Mouse (Mus musculus): ENCODE measurements around the gene Cbs. TPM values are rescaled to one million over a fixed set of nuclear protein-coding genes. Genes with fewer than 3 reads are reported as not detected.

Cbs gene
- polyA plus RNA-seq, 1 experiment: 5.4 TPM

GRCm38 (mm10) chr17:31660661-31661250, 23.7 kb upstream of the Cbs start:
- TF ChIP-seq CTCF (IDR thresholded peaks at IDR 0.05; ENCODE audit: borderline replicate concordance, extremely low read depth, insufficient read depth, insufficient read length) (no peak), POLR2A (IDR thresholded peaks at IDR 0.05; ENCODE audit: borderline replicate concordance, extremely low read depth, insufficient read depth, insufficient read length, poor library complexity, severe bottlenecking) (no peak)
- DNase-seq (ENCODE audit: low read depth): peak; percentile 65

GRCm38 (mm10) chr17:31658468-31659185, 21.6 kb upstream of the Cbs start, which contains the start of gene U2af1:
U2af1 (minus strand) TSS chr17:31658892.
- TF ChIP-seq POLR2A (IDR thresholded peaks at IDR 0.05; ENCODE audit: borderline replicate concordance, extremely low read depth, insufficient read depth, insufficient read length, poor library complexity, severe bottlenecking) (peak; percentile 94), CTCF (IDR thresholded peaks at IDR 0.05; ENCODE audit: borderline replicate concordance, extremely low read depth, insufficient read depth, insufficient read length) (no peak)
- DNase-seq (ENCODE audit: low read depth): peak; percentile 99

- no peak for TF ChIP-seq CTCF (IDR thresholded peaks at IDR 0.05; ENCODE audit: borderline replicate concordance, extremely low read depth, insufficient read depth, insufficient read length)
- TF ChIP-seq POLR2A (IDR thresholded peaks at IDR 0.05; ENCODE audit: borderline replicate concordance, extremely low read depth, insufficient read depth, insufficient read length, poor library complexity, severe bottlenecking): no peak
- no peak for DNase-seq (ENCODE audit: low read depth)
Observed at GRCm38 (mm10) chr17:31658136-31658467, 21.1 kb upstream of the Cbs start.

- no peak for TF ChIP-seq POLR2A (IDR thresholded peaks at IDR 0.05; ENCODE audit: borderline replicate concordance, extremely low read depth, insufficient read depth, insufficient read length, poor library complexity, severe bottlenecking)
Observed at GRCm38 (mm10) chr17:31657141-31657983, 20.3 kb upstream of the Cbs start.

GRCm38 (mm10) chr17:31656682-31657081, 19.6 kb upstream of the Cbs start:
- no peak for TF ChIP-seq POLR2A (IDR thresholded peaks at IDR 0.05; ENCODE audit: borderline replicate concordance, extremely low read depth, insufficient read depth, insufficient read length, poor library complexity, severe bottlenecking)
- TF ChIP-seq CTCF (IDR thresholded peaks at IDR 0.05; ENCODE audit: borderline replicate concordance, extremely low read depth, insufficient read depth, insufficient read length): no peak
- DNase-seq (ENCODE audit: low read depth): no peak

More at GRCm38 (mm10) chr17:31657141-31657983, 20.3 kb upstream of the Cbs start:
- DNase-seq (ENCODE audit: low read depth): no peak

- TF ChIP-seq CTCF (IDR thresholded peaks at IDR 0.05; ENCODE audit: borderline replicate concordance, extremely low read depth, insufficient read depth, insufficient read length) (no peak), POLR2A (IDR thresholded peaks at IDR 0.05; ENCODE audit: borderline replicate concordance, extremely low read depth, insufficient read depth, insufficient read length, poor library complexity, severe bottlenecking) (no peak)
- no peak for DNase-seq (ENCODE audit: low read depth)
Observed at GRCm38 (mm10) chr17:31655366-31655765, 18.3 kb upstream of the Cbs start.

- TF ChIP-seq CTCF (IDR thresholded peaks at IDR 0.05; ENCODE audit: borderline replicate concordance, extremely low read depth, insufficient read depth, insufficient read length) (no peak), POLR2A (IDR thresholded peaks at IDR 0.05; ENCODE audit: borderline replicate concordance, extremely low read depth, insufficient read depth, insufficient read length, poor library complexity, severe bottlenecking) (no peak)
- DNase-seq (ENCODE audit: low read depth): no peak
Observed at GRCm38 (mm10) chr17:31653277-31653676, 16.2 kb upstream of the Cbs start.

- DNase-seq (ENCODE audit: low read depth): no peak
- TF ChIP-seq CTCF (IDR thresholded peaks at IDR 0.05; ENCODE audit: borderline replicate concordance, extremely low read depth, insufficient read depth, insufficient read length): no peak
- no peak for TF ChIP-seq POLR2A (IDR thresholded peaks at IDR 0.05; ENCODE audit: borderline replicate concordance, extremely low read depth, insufficient read depth, insufficient read length, poor library complexity, severe bottlenecking)
Observed at GRCm38 (mm10) chr17:31652152-31652551, 15.1 kb upstream of the Cbs start.

GRCm38 (mm10) chr17:31646199-31647002, 9.4 kb upstream of the Cbs start:
- DNase-seq (ENCODE audit: low read depth): no peak

GRCm38 (mm10) chr17:31642913-31643312, 5.9 kb upstream of the Cbs start:
- TF ChIP-seq POLR2A (IDR thresholded peaks at IDR 0.05; ENCODE audit: borderline replicate concordance, extremely low read depth, insufficient read depth, insufficient read length, poor library complexity, severe bottlenecking): no peak
- TF ChIP-seq CTCF (IDR thresholded peaks at IDR 0.05; ENCODE audit: borderline replicate concordance, extremely low read depth, insufficient read depth, insufficient read length): no peak

More at GRCm38 (mm10) chr17:31646199-31647002, 9.4 kb upstream of the Cbs start:
- TF ChIP-seq CTCF (IDR thresholded peaks at IDR 0.05; ENCODE audit: borderline replicate concordance, extremely low read depth, insufficient read depth, insufficient read length) (no peak), POLR2A (IDR thresholded peaks at IDR 0.05; ENCODE audit: borderline replicate concordance, extremely low read depth, insufficient read depth, insufficient read length, poor library complexity, severe bottlenecking) (no peak)

GRCm38 (mm10) chr17:31642331-31642730, 5.3 kb upstream of the Cbs start:
- TF ChIP-seq CTCF (IDR thresholded peaks at IDR 0.05; ENCODE audit: borderline replicate concordance, extremely low read depth, insufficient read depth, insufficient read length) (no peak), POLR2A (IDR thresholded peaks at IDR 0.05; ENCODE audit: borderline replicate concordance, extremely low read depth, insufficient read depth, insufficient read length, poor library complexity, severe bottlenecking) (no peak)
- no peak for DNase-seq (ENCODE audit: low read depth)

More at GRCm38 (mm10) chr17:31642913-31643312, 5.9 kb upstream of the Cbs start:
- DNase-seq (ENCODE audit: low read depth): no peak

Measured in brain, embryonic 14.5 days (tissue).